Mouse (Mus musculus) bone marrow macrophage, adult 2 months (primary cell): ENCODE measurements around the gene Akap13.

ENCODE experiments used
- CTCF ChIP-seq: IDR thresholded peaks from 2 replicates; pipeline ENCODE4 v1.5.1; 2012; ENCODE audit warnings: low read depth, mild to moderate bottlenecking, low read length, moderate library complexity
- POLR2A ChIP-seq: IDR thresholded peaks from 2 replicates; pipeline ENCODE4 v1.6.1; 2012; ENCODE audit warnings: mild to moderate bottlenecking, low read depth, low read length, borderline replicate concordance

DNA sequence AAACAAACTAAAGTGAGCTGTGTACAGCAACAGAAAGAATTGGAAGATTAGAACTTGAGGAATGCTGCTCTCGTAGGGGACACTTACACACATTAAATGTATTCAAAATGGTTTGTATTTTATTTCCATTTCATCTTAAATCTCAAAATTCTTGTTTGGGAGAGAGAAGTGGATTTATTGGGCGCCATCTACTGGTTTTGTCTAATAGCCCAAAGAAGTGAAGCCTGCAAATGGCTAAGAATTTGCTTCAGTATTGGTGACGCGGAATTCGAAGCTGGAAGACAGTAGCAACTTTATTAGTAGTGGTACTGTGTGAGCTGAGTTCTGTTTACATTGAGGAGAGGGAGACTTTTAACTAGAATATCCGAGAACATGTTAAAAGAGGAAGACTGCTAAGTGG is 100.6 kb downstream of the Akap13 start:
- TF ChIP-seq POLR2A: no peak
- no peak for TF ChIP-seq CTCF
